Mouse (Mus musculus): Measurements from ENCODE around the gene Serpinb1b. TPM values are rescaled to one million over a fixed set of nuclear protein-coding genes. Genes with fewer than 3 reads are reported as not detected.

The Serpinb1b gene
- 1.3 TPM for polyA plus RNA-seq (2017; shearing (Covaris generic))

GRCm38 (mm10) chr13:33078056-33078705 is at the start of gene Serpinb1b:
Serpinb1b (plus strand) TSS chr13:33078575.

Other genes starting within 250 kb of the Serpinb1b start
- 20.0 TPM for gene Serpinb1a, start 227.4 kb upstream of the Serpinb1b start, polyA plus RNA-seq (2017; shearing (Covaris generic))
- not detected for gene Serpinb1c, start 180.4 kb upstream of the Serpinb1b start, polyA plus RNA-seq (2017; shearing (Covaris generic))
- gene Serpinb6b, start 113.4 kb upstream of the Serpinb1b start, polyA plus RNA-seq (2017; shearing (Covaris generic)), result 70.7 TPM
- gene Serpinb9, start 75.3 kb upstream of the Serpinb1b start, polyA plus RNA-seq (2017; shearing (Covaris generic)), result 145 TPM
- gene Serpinb9b, start 51.2 kb upstream of the Serpinb1b start, polyA plus RNA-seq (2017; shearing (Covaris generic)), result 0.21 TPM
- not detected for gene Serpinb9c, start 81.2 kb downstream of the Serpinb1b start, polyA plus RNA-seq (2017; shearing (Covaris generic))
- not detected for gene Serpinb9d, start 114.4 kb downstream of the Serpinb1b start, polyA plus RNA-seq (2017; shearing (Covaris generic))
- not detected for gene Serpinb9e, start 171.0 kb downstream of the Serpinb1b start, polyA plus RNA-seq (2017; shearing (Covaris generic))
- gene Serpinb9f, start 245.5 kb downstream of the Serpinb1b start, polyA plus RNA-seq (2017; shearing (Covaris generic)), result not detected

Measured in effector memory CD4-positive, alpha-beta T cell, adult 5 months (primary cell).